Mouse (Mus musculus) c-Kit-positive CD71-negative TER-119-negative erythroid progenitor cells, embryonic 14.5 days (primary cell): Measurements from ENCODE around the gene Slc29a4.

Experiments used
- DNase-seq: peaks from one replicate; pipeline ENCODE4 v3.0.0-alpha.2; 2013; ENCODE audit warnings: low read depth

Gene Slc29a4

DNA sequence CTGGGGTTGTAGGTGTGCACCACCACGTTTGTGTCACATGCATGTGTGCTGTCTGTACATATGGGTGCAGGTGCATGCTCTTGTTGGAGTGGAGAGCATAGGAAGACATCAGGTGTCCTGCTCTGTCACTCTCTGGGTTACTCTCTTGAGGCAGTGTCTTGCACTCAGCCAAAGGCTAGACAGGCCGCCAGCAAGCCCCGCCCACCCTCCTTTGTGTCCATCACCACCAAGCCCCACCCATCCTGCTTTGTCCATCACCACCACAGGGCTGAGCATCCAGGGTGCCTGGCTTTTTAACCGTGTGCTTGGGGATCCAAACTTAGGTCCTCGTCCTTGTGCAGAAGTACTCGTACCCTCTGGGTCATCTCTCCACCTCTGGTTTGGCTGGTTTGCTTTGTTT lies 3.9 kb downstream of the Slc29a4 start:
- DNase-seq = no peak

GRCm38 (mm10) chr5:142696865-142697264 lies 4.6 kb downstream of the Slc29a4 start:
- DNase-seq = no peak

- no peak for DNase-seq
Measured at GRCm38 (mm10) chr5:142697742-142698141, 5.4 kb downstream of the Slc29a4 start.

- DNase-seq = no peak
Measured at GRCm38 (mm10) chr5:142700842-142701589, 8.7 kb downstream of the Slc29a4 start.

DNA sequence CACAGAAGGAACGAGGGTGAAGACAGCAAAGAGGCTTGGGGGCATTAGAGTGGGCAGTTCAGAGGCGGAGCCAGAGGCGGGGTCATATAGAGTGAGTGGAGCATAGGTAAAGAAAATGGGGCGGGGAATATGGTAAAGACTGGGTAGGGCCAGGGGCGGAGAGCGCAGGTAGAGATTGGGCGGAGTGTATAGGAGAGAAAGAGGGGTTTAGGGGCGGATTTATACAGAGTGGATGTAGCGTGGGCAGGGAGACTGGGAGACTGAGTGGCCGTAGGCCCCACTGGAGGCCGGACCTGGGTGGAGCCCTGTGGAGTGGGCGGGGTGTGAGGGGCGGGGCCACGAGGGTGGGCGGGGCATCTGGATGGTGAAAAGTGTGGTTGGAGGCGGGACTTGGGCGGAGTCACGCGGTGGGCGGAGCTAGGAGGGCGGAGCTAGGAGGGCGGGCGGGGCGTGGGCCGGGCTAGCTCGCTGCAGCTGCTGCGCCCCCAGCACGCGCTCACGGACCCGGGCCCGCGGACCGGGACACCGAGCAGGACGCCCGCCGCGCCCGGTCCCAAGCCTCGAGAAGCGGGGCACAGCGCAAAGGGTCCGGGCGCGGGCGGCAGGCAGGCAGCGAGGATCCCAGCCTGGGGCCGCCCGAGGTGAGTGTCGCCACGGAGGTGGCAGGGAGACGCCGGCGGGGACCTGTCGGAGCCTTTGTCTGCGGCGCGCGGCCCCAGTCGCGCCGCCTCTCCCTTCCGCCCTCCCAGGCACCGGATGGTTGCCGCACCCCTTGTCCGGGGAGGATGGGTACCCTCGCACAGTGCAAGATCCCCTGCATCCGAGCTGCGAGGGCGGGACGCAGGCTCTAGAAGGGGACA lies 9.6 kb downstream of the Slc29a4 start:
- no peak for DNase-seq

DNA sequence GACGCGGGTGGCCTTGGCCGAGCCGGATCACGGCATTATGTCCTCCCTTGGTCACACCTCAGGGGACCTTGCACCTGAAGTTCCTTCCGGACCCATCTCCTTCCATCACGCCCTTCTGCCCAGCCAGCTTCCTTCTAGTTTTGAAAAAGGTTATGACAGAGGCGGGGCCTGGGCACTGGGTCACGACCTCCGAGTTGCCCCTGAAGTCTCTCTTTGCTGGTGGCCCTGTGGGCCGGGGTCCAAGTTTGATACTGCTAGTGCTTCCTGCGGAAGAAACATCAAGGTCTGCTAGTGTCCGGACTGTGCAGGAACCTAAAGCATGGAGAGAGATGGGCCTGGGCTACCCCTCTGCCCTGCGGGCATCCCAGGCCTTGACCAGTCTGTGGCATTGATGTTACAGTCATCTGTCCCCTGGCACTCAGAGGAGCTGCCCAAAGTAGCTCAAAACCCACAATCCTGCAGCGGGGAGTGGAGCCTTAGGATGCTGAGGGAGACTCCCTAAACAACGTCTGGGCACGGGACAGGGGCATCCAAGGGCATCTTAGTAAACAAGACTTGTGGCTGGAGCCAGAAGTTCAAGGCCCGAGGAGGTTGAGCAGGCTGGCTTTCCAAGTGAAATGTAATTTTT lies 10.3 kb downstream of the Slc29a4 start:
- DNase-seq = no peak

DNA sequence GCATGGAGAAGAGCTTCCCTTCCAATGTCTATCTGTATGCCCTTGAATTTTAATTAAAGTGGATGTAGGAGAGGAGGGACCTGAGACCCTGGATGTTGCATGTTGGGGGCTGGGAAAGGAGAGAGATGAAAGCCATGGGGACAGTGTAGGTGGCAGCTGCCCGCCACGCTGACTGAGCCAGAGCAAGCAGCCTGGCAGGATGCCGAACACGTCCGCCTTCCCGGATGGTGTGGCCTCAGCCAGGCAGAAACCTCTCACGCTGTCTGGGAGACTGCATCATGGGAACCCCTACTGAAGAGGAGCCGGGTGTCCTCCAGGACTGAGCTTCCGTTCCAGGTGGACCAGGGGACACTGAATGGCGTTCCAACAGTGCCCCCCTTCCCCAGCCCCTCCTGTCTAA lies 11.3 kb downstream of the Slc29a4 start:
- DNase-seq = no peak

DNA sequence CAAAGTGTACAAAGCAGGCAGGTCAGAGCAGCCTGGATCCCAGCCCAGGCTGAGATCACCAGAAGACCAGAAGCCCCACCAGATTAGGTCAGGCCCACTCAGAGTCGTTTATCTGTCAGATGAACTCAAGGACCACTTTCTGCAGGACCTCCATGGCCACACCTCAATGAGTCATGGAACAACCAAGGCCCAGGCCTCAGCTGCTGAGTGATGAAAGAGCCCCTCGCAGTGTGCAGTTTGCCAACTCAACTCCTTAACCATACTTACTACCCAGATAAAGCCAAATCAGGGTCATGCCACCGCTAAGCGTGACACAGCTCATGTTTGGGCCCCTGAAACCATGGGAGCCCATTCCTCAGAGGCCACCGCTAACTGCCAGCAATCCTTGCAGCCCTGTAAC lies 15.4 kb downstream of the Slc29a4 start:
- DNase-seq = no peak

- DNase-seq = no peak
Measured at GRCm38 (mm10) chr5:142709436-142709835, 17.1 kb downstream of the Slc29a4 start.

DNA sequence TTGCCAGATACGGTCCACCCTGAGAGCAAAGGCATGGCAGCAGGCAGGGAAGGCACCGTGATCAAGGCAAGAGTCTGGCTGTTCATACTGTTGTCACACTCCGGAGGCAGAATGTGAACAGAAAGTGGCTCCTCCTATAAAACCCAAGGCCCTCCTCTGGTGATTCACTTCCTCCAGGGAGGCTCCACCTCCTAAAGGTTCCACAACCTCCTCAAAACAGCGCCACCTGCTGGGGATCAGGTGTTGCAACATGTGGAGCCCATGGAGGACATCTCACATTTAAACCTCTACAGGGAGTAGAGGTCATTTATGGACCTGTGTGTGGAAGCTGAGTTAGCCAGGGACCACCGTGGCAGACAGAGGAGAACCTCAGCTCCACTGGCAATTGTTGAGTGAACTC lies 20.1 kb downstream of the Slc29a4 start:
- no peak for DNase-seq

- DNase-seq = no peak
Measured at GRCm38 (mm10) chr5:142713966-142714365, 21.7 kb downstream of the Slc29a4 start.

DNA sequence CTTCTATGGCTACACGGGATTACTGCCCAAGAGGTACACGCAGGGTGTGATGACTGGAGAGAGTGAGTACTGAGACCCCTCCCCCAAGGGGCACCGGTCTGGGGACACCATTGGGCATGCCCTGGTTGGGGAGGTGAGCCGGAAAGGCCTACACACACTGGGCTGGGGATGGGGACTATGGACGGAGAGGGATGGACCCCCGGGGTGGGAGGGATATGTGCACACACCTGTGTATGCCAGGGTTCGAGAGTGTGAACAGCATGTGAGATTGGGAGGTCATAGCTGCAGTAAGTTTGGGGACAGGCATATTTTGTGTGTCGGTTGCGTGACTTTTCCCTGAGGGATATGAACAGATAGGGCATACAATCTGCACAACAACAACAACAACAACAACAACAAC lies 22.7 kb downstream of the Slc29a4 start:
- DNase-seq = no peak

GRCm38 (mm10) chr5:142716056-142716455 lies 23.7 kb downstream of the Slc29a4 start:
- no peak for DNase-seq

DNA sequence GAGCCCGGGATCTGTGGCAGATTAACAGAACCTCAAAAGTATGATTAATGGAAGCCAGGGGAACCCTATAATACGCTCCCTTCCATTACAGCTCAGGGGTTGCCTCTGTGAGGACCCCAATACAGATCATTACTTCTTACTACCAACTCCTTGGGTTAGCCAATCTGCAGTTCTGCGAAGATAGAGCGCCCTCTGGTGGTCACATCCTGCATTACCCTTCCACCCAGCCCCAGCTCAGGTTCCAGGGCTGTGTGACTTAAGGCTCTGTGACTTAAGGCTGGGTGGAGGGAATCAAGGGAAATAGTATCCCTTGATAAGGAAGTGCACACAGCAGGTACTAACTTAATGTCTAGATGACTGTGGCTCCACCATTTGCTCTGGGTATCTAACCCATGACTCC lies 25.7 kb downstream of the Slc29a4 start:
- DNase-seq = peak; percentile 69

DNA sequence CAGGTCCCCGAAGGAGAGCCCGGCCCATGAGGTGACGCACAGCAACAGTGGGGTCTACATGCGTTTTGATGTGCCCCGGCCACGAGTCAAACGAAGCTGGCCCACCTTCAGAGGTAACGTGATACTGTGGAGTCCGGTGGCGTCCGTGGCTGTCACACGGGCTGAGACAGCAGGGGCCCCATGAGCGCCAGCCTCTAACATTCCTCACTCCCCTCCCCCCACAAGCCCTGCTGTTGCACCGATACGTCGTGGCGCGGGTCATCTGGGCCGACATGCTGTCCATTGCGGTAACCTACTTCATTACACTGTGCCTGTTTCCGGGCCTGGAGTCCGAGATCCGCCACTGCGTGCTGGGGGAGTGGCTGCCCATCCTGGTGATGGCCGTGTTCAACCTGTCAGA lies 26.2 kb downstream of the Slc29a4 start:
- DNase-seq = no peak

GRCm38 (mm10) chr5:142719897-142720296 lies 27.6 kb downstream of the Slc29a4 start:
- DNase-seq = no peak

GRCm38 (mm10) chr5:142723520-142724133 lies 31.3 kb downstream of the Slc29a4 start:
- DNase-seq = peak; percentile 62

- no peak for DNase-seq
Measured at GRCm38 (mm10) chr5:142724265-142724664, 32.0 kb downstream of the Slc29a4 start.

DNA sequence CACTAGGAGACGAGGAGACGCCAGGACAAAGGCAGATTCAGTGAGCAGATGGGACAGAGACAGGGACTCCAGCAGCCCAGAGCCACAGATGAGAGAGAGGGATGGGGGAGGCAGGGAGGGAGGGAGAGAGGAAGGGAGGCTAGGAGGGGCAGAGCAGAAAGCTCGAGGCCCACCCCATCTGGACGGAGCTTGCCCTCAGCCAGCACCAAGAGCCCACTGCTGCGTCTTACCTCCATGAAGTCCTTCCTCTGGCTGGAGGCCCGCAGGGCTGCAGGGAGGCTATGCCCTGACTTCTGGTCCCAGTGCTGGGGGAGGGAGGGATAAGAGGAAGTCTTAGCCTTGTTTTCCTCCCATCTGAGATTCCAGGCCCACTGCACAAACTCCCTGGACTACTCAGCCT lies 34.4 kb downstream of the Slc29a4 start:
- no peak for DNase-seq

GRCm38 (mm10) chr5:142728301-142728700 lies 36.0 kb downstream of the Slc29a4 start:
- DNase-seq = no peak

DNA sequence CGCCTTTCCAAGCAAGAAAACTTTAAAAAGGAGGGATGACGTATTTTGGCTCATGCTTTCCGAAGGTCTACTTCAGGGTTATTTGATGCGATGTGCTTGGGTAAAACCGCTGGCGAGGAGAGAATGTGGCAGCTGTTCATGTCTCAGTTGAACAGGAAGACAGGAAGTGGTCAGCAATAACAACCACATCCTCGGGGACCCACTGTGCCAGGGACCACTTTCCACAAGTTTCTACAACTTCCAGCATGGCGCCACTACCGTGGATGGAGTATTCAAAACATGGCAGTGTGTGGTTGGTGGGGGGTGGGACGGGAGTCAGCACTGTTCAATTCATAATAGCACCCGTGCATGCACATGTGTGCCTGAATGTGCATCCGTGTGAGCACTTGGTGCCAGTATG lies 38.0 kb downstream of the Slc29a4 start:
- DNase-seq = no peak

DNA sequence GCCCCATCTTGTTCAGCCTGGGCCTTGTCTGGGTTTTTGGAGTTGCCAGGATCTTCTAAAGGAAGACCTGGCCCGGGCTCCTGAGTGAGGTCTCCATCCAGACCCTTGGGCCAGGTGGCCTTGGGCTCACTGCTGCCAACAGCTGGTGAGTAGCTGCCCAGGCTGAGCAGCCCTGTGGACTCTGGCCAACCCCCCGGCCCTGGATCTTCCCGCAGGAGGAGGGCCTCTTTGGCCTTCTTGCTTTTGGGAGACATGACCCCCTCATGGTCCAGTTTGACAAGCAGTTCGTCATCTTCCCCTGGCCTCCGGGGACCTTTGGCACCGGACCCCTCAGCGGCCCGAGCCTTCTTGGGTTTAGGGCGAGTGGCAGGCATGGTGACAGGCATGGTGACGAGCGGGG lies 39.6 kb downstream of the Slc29a4 start:
- no peak for DNase-seq

- DNase-seq = no peak
Measured at GRCm38 (mm10) chr5:142739941-142740340, 47.6 kb downstream of the Slc29a4 start.
